Mouse (Mus musculus): ENCODE results near the gene Sox13. TPM values are rescaled to one million over a fixed set of nuclear protein-coding genes. Genes with fewer than 3 reads are reported as not detected.

The Sox13 gene
- polyA plus RNA-seq, 1 experiment from 2014 or later = 4.9 TPM

DNA sequence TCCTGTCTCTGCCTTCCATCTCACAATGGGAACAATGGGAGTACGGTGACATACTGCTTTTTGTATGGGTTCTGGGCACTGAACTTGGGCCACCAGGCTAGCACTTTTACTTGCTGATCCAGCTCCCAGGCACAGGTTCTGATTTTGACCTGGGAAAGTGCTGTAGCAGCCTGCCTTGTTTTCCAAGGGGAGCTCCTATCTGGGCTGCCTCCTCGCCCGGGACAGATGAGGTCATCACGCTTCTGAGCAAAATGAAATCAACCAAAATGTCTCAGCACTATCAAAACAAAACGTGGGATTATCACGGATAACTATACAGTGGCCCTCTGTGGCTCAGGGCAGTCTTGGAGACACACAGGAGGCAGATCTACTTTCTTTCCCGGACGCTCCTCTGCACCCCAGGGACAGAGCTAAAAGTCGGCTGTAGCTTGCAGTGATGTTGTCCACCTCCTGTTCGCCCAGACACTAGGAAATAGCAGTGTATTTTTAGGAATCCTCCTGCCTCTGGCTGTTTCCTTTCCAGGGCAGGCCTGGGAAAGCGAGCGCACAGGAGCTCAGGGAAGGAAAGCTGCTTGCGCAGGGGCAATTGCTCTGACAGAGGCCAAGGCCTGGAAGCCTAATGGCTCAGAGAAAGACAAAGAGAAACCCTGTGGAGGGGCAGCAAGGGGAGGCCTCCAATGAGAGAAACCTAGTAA lies 27.8 kb upstream of the Sox13 start:
- no peaks in the 10 kb centered on the region for H3K27me3 ChIP-seq (replicated peaks)
- H3K9me3 ChIP-seq = no peaks in the 10 kb centered on the region
- peaks cover 25% of the 10 kb centered on the region for H3K4me1 ChIP-seq
- H3K4me3 ChIP-seq = no peak overlapping the region
- peak overlapping the region; percentile 79 for H3K27ac ChIP-seq (replicated peaks)
- H3K9ac ChIP-seq = peak overlapping the region; percentile 61
- ATAC-seq (ENCODE audit: extremely low read depth, insufficient number of reproducible peaks, low FRiP score, low TSS enrichment) = no peak
- no peaks in the 10 kb centered on the region for H3K36me3 ChIP-seq
- 32% methylated on average over 13 of the region's 13 CpGs for WGBS
- H3K4me2 ChIP-seq = peak overlapping the region; percentile 25; the same call in 1 of the 2 replicates

DNA sequence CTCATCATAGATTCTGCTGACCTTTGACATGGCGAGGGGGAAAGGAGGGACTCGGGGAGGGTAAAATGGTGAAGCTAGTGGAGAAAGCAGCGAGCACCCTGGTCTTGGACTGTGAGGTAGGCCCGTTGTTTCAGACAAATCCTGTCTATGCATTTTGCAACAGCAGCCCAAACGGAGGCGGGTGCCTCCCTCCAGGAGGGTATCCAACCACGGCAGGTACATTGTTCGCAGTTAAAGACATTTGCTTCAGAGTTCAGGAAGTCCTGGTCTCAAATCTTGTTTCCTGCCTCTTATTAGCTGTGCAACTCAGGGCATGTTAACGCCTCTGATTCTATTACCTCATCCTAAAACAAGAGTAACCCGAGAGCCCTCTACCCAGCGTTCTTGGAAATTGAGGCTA lies 26.8 kb upstream of the Sox13 start:
- H3K9ac ChIP-seq = no peak overlapping the region
- no peak overlapping the region for H3K4me3 ChIP-seq
- H3K27me3 ChIP-seq (replicated peaks) = no peaks in the 10 kb centered on the region
- no peak overlapping the region for H3K27ac ChIP-seq (replicated peaks)
- 64% methylated on average over 11 of the region's 11 CpGs for WGBS
- H3K9me3 ChIP-seq = no peaks in the 10 kb centered on the region
- no peaks in the 10 kb centered on the region for H3K36me3 ChIP-seq
- peaks cover 25% of the 10 kb centered on the region for H3K4me1 ChIP-seq
- H3K4me2 ChIP-seq = no peak overlapping the region
- ATAC-seq (ENCODE audit: extremely low read depth, insufficient number of reproducible peaks, low FRiP score, low TSS enrichment) = no peak

GRCm38 (mm10) chr1:133448351-133448931 lies 24.3 kb upstream of the Sox13 start:
- 0 out of 2 replicates have a peak, but pooled peaks have one; percentile 55 for ATAC-seq (ENCODE audit: extremely low read depth, insufficient number of reproducible peaks, low FRiP score, low TSS enrichment)

DNA sequence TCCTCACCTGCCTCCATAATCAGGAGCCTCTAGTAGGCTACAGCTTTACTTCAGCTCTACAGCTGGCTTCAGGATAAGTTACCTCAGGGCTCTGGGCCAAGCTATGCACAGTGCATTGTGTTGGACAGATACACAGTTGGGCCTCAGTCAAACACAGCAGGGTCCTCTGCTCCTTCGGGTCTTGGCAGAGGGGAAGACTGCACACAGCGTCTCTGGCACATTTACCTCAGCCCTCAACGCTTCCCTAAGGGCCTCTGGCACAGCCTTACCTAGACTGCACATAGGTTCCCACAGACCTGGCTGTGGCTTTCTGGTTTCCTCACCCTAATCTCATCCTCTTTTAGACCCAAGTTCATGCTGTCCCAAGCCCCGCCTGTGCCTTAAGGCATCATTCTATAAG lies 22.1 kb upstream of the Sox13 start:
- Histone ChIP-seq H3K4me3 (no peak overlapping the region), H3K4me2 (no peak overlapping the region), H3K9me3 (peaks cover 15% of the 10 kb centered on the region; the same call in 1 of the 2 replicates), H3K9ac (no peak overlapping the region), H3K27ac (replicated peaks) (no peak overlapping the region), H3K4me1 (peaks cover 15% of the 10 kb centered on the region), H3K27me3 (replicated peaks) (no peaks in the 10 kb centered on the region), H3K36me3 (no peaks in the 10 kb centered on the region)
- 0 out of 2 replicates have a peak, but pooled peaks have one; percentile 14 for ATAC-seq (ENCODE audit: extremely low read depth, insufficient number of reproducible peaks, low FRiP score, low TSS enrichment)
- 75% methylated on average over 4 of the region's 4 CpGs for WGBS

More at GRCm38 (mm10) chr1:133448351-133448931, 24.3 kb upstream of the Sox13 start:
- Histone ChIP-seq H3K4me3 (no peak overlapping the region), H3K36me3 (no peaks in the 10 kb centered on the region), H3K27ac (replicated peaks) (no peak overlapping the region), H3K27me3 (replicated peaks) (no peaks in the 10 kb centered on the region), H3K9ac (no peak overlapping the region; the same call in 1 of the 2 replicates), H3K4me1 (peaks cover 29% of the 10 kb centered on the region), H3K4me2 (peak overlapping the region; percentile 49), H3K9me3 (peaks cover 2% of the 10 kb centered on the region; the same call in 1 of the 2 replicates)
- WGBS = 29% methylated on average over 14 of the region's 14 CpGs

DNA sequence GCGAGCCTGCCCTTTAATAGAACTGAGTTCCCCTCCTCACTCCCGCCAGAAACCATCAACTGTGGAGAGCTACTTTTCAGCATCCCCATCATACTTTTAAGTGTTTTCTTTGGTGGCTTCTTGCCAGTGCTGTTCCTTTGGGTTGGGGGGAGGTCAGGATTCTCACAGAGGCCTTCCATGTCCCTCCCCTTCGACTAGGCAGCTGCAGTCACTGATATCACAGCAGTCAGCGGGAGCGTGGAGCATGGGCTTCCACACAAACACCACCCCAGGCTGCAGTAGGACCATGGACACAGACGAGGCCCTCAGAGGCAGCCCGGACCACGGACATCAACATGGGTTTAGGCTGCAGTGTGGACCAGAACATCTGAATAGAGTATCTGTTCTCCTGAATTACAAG lies 20.1 kb upstream of the Sox13 start:
- Histone ChIP-seq H3K9me3 (peaks cover 15% of the 10 kb centered on the region; the same call in 1 of the 2 replicates), H3K4me1 (peaks cover 12% of the 10 kb centered on the region), H3K27ac (replicated peaks) (no peak overlapping the region), H3K36me3 (no peaks in the 10 kb centered on the region), H3K27me3 (replicated peaks) (no peaks in the 10 kb centered on the region), H3K9ac (no peak overlapping the region), H3K4me2 (no peak overlapping the region), H3K4me3 (no peak overlapping the region)
- no peak for ATAC-seq (ENCODE audit: extremely low read depth, insufficient number of reproducible peaks, low FRiP score, low TSS enrichment)
- 60% methylated on average over 8 of the region's 8 CpGs for WGBS

DNA sequence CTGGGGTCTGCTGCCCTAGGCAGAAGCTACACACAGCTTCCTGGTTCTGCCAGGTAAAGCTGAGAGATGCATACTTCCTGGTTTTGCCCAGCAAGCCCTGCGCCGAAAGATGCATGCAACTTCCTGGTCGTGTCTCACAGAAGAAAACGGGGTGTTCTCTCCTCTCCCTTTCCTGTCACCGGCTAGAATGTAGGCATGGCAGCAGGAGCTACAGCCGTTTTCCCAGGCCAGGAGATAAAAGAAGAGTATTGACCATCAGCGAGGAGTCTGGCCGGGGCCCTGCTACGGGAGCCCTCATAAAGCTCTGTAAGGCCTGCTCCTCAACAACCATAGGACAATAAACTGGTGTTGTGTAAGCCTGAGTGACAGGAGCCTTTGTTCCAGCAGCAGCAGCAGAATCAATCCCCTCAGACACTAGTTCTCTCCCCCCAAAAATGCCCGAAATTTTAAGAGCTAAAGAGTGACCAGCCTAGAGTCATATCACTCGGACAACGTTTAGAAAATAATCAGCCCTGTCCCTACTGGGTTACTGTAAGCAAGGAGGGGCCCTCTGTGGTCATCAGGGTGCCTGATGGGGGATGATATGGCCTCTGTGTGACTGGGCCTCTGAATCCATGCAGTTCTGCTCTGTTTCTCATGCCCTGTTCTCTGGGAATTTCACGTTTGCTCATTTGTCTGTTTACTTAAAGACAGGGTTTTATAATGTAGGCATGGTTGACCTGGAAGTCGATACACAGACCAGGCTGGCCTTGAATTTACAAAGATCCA lies 13.9 kb upstream of the Sox13 start:
- no peak for ATAC-seq (ENCODE audit: extremely low read depth, insufficient number of reproducible peaks, low FRiP score, low TSS enrichment)
- Histone ChIP-seq H3K4me2 (no peak overlapping the region), H3K36me3 (no peaks in the 10 kb centered on the region), H3K4me3 (no peak overlapping the region), H3K9me3 (peaks cover 10% of the 10 kb centered on the region; the same call in 1 of the 2 replicates), H3K9ac (no peak overlapping the region), H3K27me3 (replicated peaks) (0 out of 2 replicates have a peak, but pooled peaks cover 2% of the 10 kb centered on the region), H3K4me1 (peaks cover 12% of the 10 kb centered on the region), H3K27ac (replicated peaks) (no peak overlapping the region)
- 51% methylated on average over 14 of the region's 14 CpGs for WGBS

DNA sequence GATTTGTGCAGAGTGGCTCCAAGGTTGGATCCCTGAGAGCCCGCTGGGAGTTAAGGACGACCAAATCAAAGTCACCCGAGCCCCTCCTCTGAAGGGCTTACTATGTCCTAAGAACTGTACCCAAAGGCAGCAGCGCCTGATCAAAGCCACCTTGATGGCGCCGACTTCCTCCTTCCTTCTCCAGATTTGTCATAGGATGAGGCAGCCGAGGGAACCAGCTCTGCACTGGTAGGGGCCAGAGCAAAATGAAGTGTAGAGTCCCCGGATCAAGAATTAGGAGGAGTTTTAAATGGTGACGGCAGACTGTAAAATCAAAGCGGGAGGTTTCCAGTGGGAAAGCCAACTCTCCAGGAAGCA lies 10.6 kb upstream of the Sox13 start:
- Histone ChIP-seq H3K4me2 (peak overlapping the region; percentile 63), H3K4me3 (peak overlapping the region; percentile 41), H3K4me1 (peaks cover 18% of the 10 kb centered on the region), H3K9ac (peak overlapping the region; percentile 73), H3K36me3 (no peaks in the 10 kb centered on the region), H3K27me3 (replicated peaks) (0 out of 2 replicates have a peak, but pooled peaks cover 2% of the 10 kb centered on the region), H3K27ac (replicated peaks) (no peak overlapping the region), H3K9me3 (peaks cover 7% of the 10 kb centered on the region)
- no peak for ATAC-seq (ENCODE audit: extremely low read depth, insufficient number of reproducible peaks, low FRiP score, low TSS enrichment)
- WGBS = 15% methylated on average over 10 of the region's 10 CpGs

DNA sequence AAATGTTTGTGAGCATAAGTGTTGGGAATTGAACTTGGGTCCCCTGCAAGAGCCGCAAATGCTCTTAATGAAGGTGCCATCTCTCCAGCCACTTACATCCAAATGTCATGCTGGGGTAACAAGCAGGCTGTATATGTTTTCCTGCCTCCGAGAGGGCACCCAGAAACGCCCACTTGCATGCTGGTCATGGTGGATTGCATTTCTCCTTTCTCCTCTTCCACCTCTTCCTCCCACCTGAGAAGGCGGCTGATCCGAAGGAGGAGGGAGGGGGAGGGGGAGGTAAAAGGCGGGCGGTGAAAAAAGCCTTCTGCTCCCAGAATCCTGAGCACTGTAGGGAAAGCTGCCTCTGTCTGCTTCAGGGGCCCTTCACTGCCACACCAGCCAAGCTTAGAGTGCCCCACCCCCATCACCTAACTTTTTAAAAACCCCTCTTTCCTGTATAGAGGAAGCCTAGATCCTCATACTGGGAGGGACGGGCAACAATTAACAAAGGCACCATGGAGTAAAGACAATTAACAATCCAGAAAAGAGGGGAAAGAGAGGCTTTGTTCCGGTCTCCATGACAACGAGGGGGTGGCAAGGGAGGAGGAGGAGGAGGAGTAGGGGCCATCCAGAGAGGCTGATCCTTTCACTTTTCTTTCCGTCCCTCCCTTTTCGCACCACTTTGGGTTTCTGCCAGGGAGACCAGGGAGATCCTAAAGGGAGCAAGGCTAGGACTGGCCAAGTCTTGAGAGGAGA lies 10.0 kb upstream of the Sox13 start:
- 17% methylated on average over 12 of the region's 12 CpGs for WGBS
- no peak overlapping the region for H3K27ac ChIP-seq (replicated peaks)
- peaks cover 13% of the 10 kb centered on the region for H3K9me3 ChIP-seq
- no peak for ATAC-seq (ENCODE audit: extremely low read depth, insufficient number of reproducible peaks, low FRiP score, low TSS enrichment)
- H3K27me3 ChIP-seq (replicated peaks) = 0 out of 2 replicates have a peak, but pooled peaks cover 2% of the 10 kb centered on the region
- peak overlapping the region; percentile 41 for H3K4me3 ChIP-seq
- H3K9ac ChIP-seq = peak overlapping the region; percentile 73
- peak overlapping the region; percentile 63 for H3K4me2 ChIP-seq
- no peaks in the 10 kb centered on the region for H3K36me3 ChIP-seq
- H3K4me1 ChIP-seq = peaks cover 18% of the 10 kb centered on the region

DNA sequence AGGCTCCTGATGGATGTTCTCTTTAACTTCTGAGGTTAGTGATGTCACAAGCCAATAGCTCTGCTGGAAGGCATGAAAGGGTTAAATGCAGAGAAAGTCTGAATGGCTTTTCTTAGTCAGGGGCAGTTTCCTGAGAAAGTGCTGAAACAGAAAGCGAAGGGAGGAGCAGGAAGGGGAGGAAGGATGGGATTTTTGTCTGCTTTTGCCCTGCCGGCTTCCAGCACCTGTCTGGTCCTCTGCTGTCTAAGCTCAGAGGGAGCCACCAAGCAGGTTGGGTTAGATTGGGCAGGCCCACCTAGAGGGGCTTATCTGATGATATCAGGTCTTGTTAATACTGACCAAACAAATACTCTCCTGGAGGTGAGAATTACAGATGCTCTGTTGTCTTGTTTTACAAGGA lies 8.4 kb upstream of the Sox13 start:
- ATAC-seq (ENCODE audit: extremely low read depth, insufficient number of reproducible peaks, low FRiP score, low TSS enrichment) = no peak
- 32% methylated on average over 2 of the region's 2 CpGs for WGBS
- H3K9ac ChIP-seq = no peak overlapping the region
- H3K4me1 ChIP-seq = peaks cover 18% of the 10 kb centered on the region
- no peak overlapping the region for H3K4me3 ChIP-seq
- no peak overlapping the region for H3K27ac ChIP-seq (replicated peaks)
- H3K4me2 ChIP-seq = no peak overlapping the region
- 0 out of 2 replicates have a peak, but pooled peaks cover 2% of the 10 kb centered on the region for H3K27me3 ChIP-seq (replicated peaks)
- H3K36me3 ChIP-seq = no peaks in the 10 kb centered on the region
- peaks cover 16% of the 10 kb centered on the region for H3K9me3 ChIP-seq

DNA sequence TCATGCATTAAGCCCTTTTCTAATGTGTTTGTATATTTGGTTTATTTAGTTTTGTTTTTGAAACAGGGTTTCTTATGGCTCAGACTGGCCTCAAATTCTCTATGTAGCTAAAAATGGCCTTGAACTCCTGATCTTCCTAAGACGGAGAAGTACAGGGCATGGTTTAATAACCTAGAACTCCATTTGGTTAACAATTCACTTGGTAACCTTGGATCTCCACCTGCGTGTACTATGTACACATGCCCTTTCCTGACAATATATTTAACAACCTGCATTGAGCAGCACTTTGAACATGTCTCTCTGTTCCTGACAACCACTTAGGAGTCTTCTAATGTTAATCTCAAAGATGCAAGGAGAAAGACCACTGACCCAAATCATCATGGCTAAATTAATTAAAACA lies 7.0 kb upstream of the Sox13 start:
- no peak overlapping the region for H3K27ac ChIP-seq (replicated peaks)
- ATAC-seq (ENCODE audit: extremely low read depth, insufficient number of reproducible peaks, low FRiP score, low TSS enrichment) = no peak
- peaks cover 18% of the 10 kb centered on the region for H3K4me1 ChIP-seq
- no peaks in the 10 kb centered on the region for H3K36me3 ChIP-seq
- no peak overlapping the region for H3K9ac ChIP-seq
- H3K9me3 ChIP-seq = peaks cover 16% of the 10 kb centered on the region
- H3K27me3 ChIP-seq (replicated peaks) = 0 out of 2 replicates have a peak, but pooled peaks cover 2% of the 10 kb centered on the region
- no peak overlapping the region for H3K4me2 ChIP-seq
- no peak overlapping the region for H3K4me3 ChIP-seq
- 80% methylated on average over 2 of the region's 2 CpGs for WGBS
